Mouse (Mus musculus): ENCODE results near the gene Sycp2l. TPM values are rescaled to one million over a fixed set of nuclear protein-coding genes. Genes with fewer than 3 reads are reported as not detected.

Sycp2l gene
- polyA plus RNA-seq, 1 experiment = not detected

GRCm38 (mm10) chr13:41085140-41085539 is 29.0 kb upstream of the Sycp2l start:
- peaks cover 34% of the 10 kb centered on the region for H3K27me3 ChIP-seq (replicated peaks)
- no peaks in the 10 kb centered on the region for H3K9me3 ChIP-seq
- H3K4me1 ChIP-seq = peaks cover 2% of the 10 kb centered on the region; the same call in 1 of the 2 replicates
- no peak for TF ChIP-seq GATA1 (IDR thresholded peaks at IDR 0.05; ENCODE audit: borderline replicate concordance, low read length)
- TF ChIP-seq FLI1 (IDR thresholded peaks at IDR 0.05; ENCODE audit: low read length) = no peak
- no peak overlapping the region for H3K4me3 ChIP-seq (replicated peaks)
- H3K36me3 ChIP-seq (replicated peaks; ENCODE audit: low read length) = no peaks in the 10 kb centered on the region

GRCm38 (mm10) chr13:41088746-41089145 is 25.4 kb upstream of the Sycp2l start:
- peaks cover 25% of the 10 kb centered on the region for H3K27me3 ChIP-seq (replicated peaks)
- H3K36me3 ChIP-seq (replicated peaks; ENCODE audit: low read length) = no peaks in the 10 kb centered on the region
- no peak overlapping the region for H3K4me3 ChIP-seq (replicated peaks)
- 0 out of 2 replicates have a peak, but pooled peaks cover 3% of the 10 kb centered on the region for H3K4me1 ChIP-seq
- no peak for TF ChIP-seq GATA1 (IDR thresholded peaks at IDR 0.05; ENCODE audit: borderline replicate concordance, low read length)
- no peak for TF ChIP-seq FLI1 (IDR thresholded peaks at IDR 0.05; ENCODE audit: low read length)
- H3K9me3 ChIP-seq = no peaks in the 10 kb centered on the region

DNA sequence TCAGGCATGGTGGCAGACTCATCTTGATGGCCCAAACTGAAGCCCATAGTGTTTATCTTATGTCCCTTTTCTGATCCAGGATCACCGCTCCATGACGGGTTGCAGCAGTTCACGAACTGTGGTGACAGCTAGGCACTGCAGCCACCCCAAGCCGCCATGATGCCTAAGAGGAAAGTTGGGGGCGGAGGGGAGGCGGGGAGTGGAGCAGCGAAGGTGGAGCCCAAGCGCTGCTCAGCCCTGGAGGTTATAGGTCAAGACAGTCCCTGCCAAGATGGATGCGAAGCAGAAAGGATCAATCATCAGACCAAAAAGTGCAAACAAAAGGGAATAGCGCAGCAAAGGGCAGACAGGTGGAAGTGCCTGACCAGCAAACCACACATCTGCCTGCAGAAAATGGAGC is 22.8 kb upstream of the Sycp2l start:
- Histone ChIP-seq H3K9me3 (no peaks in the 10 kb centered on the region), H3K4me3 (replicated peaks) (peak overlapping the region; percentile 5), H3K27me3 (replicated peaks) (peaks cover 22% of the 10 kb centered on the region), H3K4me1 (0 out of 2 replicates have a peak, but pooled peaks cover 3% of the 10 kb centered on the region), H3K36me3 (replicated peaks; ENCODE audit: low read length) (no peaks in the 10 kb centered on the region)
- TF ChIP-seq GATA1 (IDR thresholded peaks at IDR 0.05; ENCODE audit: borderline replicate concordance, low read length) = no peak
- TF ChIP-seq FLI1 (IDR thresholded peaks at IDR 0.05; ENCODE audit: low read length) = no peak

DNA sequence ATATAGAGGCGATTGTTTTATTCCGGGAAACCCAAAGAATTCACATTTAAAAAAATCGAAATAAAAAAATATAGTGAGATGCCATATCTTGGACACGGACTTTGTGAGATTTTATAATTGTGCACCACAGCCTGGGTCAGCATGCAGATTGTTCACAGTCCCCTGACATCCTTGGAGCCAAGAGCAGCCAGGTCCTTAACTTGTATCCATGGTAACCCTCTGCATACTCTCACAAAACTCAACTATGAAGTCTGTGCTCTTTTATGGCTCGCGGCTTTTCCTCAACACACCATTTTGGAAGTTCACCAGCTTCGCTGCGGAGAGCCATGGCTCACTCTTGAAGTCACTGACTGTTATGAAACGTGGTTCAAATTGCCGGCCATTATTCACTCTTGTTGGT is 19.9 kb upstream of the Sycp2l start:
- Histone ChIP-seq H3K4me1 (peaks cover 8% of the 10 kb centered on the region; the same call in 1 of the 2 replicates), H3K4me3 (replicated peaks) (no peak overlapping the region), H3K27me3 (replicated peaks) (peaks cover 19% of the 10 kb centered on the region), H3K36me3 (replicated peaks; ENCODE audit: low read length) (no peaks in the 10 kb centered on the region), H3K9me3 (no peaks in the 10 kb centered on the region)
- TF ChIP-seq FLI1 (IDR thresholded peaks at IDR 0.05; ENCODE audit: low read length) = no peak
- TF ChIP-seq GATA1 (IDR thresholded peaks at IDR 0.05; ENCODE audit: borderline replicate concordance, low read length) = no peak

DNA sequence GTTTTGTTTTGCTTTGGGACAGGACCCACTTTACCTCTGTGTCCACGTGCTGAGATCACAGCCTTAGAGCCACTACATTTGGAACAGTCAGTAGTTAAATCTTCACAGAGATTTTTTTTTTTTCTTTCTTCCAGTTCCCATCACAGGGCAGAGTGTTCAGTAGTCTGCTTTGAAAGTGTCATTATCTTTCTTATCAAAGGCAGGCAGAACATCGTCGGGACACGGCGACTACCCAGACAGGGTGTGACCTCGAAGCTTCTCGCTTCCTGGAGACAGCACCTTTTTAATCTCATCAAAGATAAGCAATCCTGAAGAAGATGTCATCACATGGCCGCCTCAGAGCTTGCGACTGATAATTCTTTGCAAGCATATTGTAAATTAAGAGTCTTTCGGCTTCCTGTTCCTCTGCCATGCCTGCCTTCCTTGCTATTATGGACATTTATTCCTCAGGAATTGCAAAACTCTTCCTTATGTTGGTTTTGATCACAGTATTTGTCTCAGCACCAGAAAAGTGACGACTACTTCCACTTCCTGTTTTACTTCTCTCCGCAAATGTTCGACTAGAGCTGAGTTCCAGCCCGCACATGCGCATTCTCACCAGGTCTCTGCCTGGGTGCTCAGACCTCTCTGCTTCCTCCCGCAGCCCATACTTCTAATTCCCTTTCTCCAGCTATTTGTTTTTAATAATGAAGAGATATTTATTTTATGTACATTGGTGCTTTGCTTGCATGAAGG is 16.6 kb upstream of the Sycp2l start:
- Histone ChIP-seq H3K27me3 (replicated peaks) (peaks cover 13% of the 10 kb centered on the region), H3K36me3 (replicated peaks; ENCODE audit: low read length) (no peaks in the 10 kb centered on the region), H3K4me1 (peaks cover 5% of the 10 kb centered on the region; the same call in 1 of the 2 replicates), H3K9me3 (peaks cover 8% of the 10 kb centered on the region), H3K4me3 (replicated peaks) (no peak overlapping the region)
- no peak for TF ChIP-seq FLI1 (IDR thresholded peaks at IDR 0.05; ENCODE audit: low read length)
- TF ChIP-seq GATA1 (IDR thresholded peaks at IDR 0.05; ENCODE audit: borderline replicate concordance, low read length) = no peak

DNA sequence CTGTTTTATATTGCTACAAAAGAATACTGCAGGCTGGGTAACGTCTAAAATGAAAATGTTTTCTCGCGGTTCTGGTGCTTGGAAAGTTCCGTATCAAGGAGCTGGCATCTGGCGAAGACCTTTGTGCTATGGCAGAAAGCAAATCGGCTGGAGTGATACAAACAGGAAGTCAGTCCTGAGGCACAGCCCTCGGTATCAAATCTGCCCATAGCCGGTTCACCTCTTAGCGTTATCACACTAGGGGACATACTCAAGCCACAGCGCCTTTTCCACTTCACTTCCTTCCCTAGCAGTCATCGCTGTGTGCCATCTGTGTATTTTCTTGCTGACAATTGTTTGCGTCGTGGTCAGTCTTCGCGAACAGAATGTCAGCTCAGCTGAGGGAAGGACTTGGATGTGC is 15.8 kb upstream of the Sycp2l start:
- peaks cover 8% of the 10 kb centered on the region for H3K9me3 ChIP-seq
- H3K4me3 ChIP-seq (replicated peaks) = peak overlapping the region; percentile 35
- no peaks in the 10 kb centered on the region for H3K36me3 ChIP-seq (replicated peaks; ENCODE audit: low read length)
- TF ChIP-seq FLI1 (IDR thresholded peaks at IDR 0.05; ENCODE audit: low read length) = no peak
- no peak for TF ChIP-seq GATA1 (IDR thresholded peaks at IDR 0.05; ENCODE audit: borderline replicate concordance, low read length)
- peaks cover 12% of the 10 kb centered on the region for H3K27me3 ChIP-seq (replicated peaks)
- peaks cover 5% of the 10 kb centered on the region; the same call in 1 of the 2 replicates for H3K4me1 ChIP-seq

DNA sequence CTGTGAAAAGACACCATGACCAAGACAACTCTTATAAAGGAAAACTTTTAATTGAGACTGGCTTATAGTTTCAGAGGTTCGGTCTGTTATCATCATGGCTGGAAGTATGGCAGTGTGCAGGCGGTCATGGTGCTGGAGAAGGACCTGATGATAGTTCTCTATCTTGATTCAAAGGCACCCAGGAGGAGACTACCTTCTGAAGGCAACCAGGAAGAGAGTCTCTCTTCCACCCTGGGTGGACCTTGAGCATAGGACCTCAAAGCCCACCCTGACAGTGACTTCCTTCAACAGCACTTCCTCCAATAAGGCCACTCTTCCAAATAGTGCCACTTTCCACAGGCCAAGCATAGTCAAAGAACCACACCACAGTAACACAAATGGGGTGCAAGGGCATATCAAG is 14.1 kb upstream of the Sycp2l start:
- Histone ChIP-seq H3K36me3 (replicated peaks; ENCODE audit: low read length) (no peaks in the 10 kb centered on the region), H3K4me3 (replicated peaks) (no peak overlapping the region), H3K9me3 (peaks cover 8% of the 10 kb centered on the region), H3K27me3 (replicated peaks) (peaks cover 12% of the 10 kb centered on the region), H3K4me1 (peaks cover 5% of the 10 kb centered on the region; the same call in 1 of the 2 replicates)
- TF ChIP-seq FLI1 (IDR thresholded peaks at IDR 0.05; ENCODE audit: low read length) (no peak), GATA1 (IDR thresholded peaks at IDR 0.05; ENCODE audit: borderline replicate concordance, low read length) (no peak)

- H3K9me3 ChIP-seq = peaks cover 8% of the 10 kb centered on the region
- H3K4me1 ChIP-seq = no peaks in the 10 kb centered on the region
- H3K27me3 ChIP-seq (replicated peaks) = peaks cover 14% of the 10 kb centered on the region
- TF ChIP-seq GATA1 (IDR thresholded peaks at IDR 0.05; ENCODE audit: borderline replicate concordance, low read length) = no peak
- no peak for TF ChIP-seq FLI1 (IDR thresholded peaks at IDR 0.05; ENCODE audit: low read length)
- H3K4me3 ChIP-seq (replicated peaks) = no peak overlapping the region
- no peaks in the 10 kb centered on the region for H3K36me3 ChIP-seq (replicated peaks; ENCODE audit: low read length)
Observed at GRCm38 (mm10) chr13:41103841-41104525, 10.1 kb upstream of the Sycp2l start.

- H3K4me3 ChIP-seq (replicated peaks) = no peak overlapping the region
- TF ChIP-seq FLI1 (IDR thresholded peaks at IDR 0.05; ENCODE audit: low read length) (no peak), GATA1 (IDR thresholded peaks at IDR 0.05; ENCODE audit: borderline replicate concordance, low read length) (no peak)
- H3K27me3 ChIP-seq (replicated peaks) = peaks cover 17% of the 10 kb centered on the region
- H3K9me3 ChIP-seq = no peaks in the 10 kb centered on the region
- H3K4me1 ChIP-seq = no peaks in the 10 kb centered on the region
- H3K36me3 ChIP-seq (replicated peaks; ENCODE audit: low read length) = no peaks in the 10 kb centered on the region
Observed at GRCm38 (mm10) chr13:41105541-41105940, 8.6 kb upstream of the Sycp2l start.

DNA sequence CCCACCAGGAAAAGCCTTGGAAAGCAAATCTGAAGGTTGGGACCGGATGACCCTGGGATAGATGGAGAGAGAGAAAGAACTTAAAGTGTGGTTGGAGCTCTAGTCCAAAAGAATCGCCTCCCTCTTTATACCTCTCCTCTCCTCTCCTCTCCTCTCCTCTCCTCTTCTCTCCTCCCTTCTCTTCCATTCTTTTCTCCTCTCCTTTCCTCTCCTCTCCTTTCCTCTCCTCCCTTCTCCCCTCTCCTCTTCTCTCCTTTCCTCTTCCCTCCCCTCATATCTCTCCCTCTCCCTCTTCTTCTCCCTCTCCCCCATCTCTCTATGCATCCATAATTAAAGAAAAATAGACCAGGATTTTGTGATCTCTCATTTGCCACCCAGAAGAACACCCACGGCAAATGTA is 3.2 kb upstream of the Sycp2l start, which contains the start of gene Gcm2:
TSS of gene Gcm2 (minus strand) at position 101 of the 400 bp plus-strand sequence.
- TF ChIP-seq GATA1 (IDR thresholded peaks at IDR 0.05; ENCODE audit: borderline replicate concordance, low read length) (no peak), FLI1 (IDR thresholded peaks at IDR 0.05; ENCODE audit: low read length) (no peak)
- peaks cover 6% of the 10 kb centered on the region for H3K4me1 ChIP-seq
- no peaks in the 10 kb centered on the region for H3K36me3 ChIP-seq (replicated peaks; ENCODE audit: low read length)
- H3K27me3 ChIP-seq (replicated peaks) = peaks cover 45% of the 10 kb centered on the region
- H3K9me3 ChIP-seq = peaks cover 6% of the 10 kb centered on the region; the same call in 1 of the 2 replicates
- H3K4me3 ChIP-seq (replicated peaks) = no peak within 1 kb of the TSS
